Mouse (Mus musculus) embryonic fibroblast, embryonic 13.5 days (primary cell): ENCODE data around the gene Aldoart2. TPM values are rescaled to one million over a fixed set of nuclear protein-coding genes. Genes with fewer than 3 reads are reported as not detected.

ENCODE experiments used
- H3K27ac ChIP-seq: 2 replicates; pipeline ENCODE4 v1.5.1; 2012; ENCODE audit warnings: low read length, control low read depth, inconsistent platforms; ENCODE audit not compliant: insufficient read depth
- H3K4me1 ChIP-seq: 2 replicates; pipeline ENCODE4 v1.6.1; 2011; ENCODE audit warnings: low read length; ENCODE audit not compliant: control insufficient read depth, insufficient read depth
- H3K4me3 ChIP-seq: 2 replicates; pipeline ENCODE4 v1.5.1; 2011; ENCODE audit warnings: mild to moderate bottlenecking, control low read depth, low read length; ENCODE audit not compliant: insufficient read depth
- CTCF ChIP-seq: IDR thresholded peaks from 2 replicates; pipeline ENCODE4 v1.5.1; 2011; ENCODE audit warnings: mild to moderate bottlenecking, control low read depth, low read length, moderate library complexity, borderline replicate concordance; ENCODE audit not compliant: insufficient read depth
- POLR2A ChIP-seq: IDR thresholded peaks from 2 replicates; pipeline ENCODE4 v1.6.1; 2011; ENCODE audit warnings: low read depth, mild to moderate bottlenecking, control low read depth, low read length, moderate library complexity
- polyA plus RNA-seq: library from polyadenylated mRNA; stranded (reverse); fragments of >200 nt; gene quantifications from 2 replicates; pipeline ENCODE4 v1.2.4, GENCODE M21; 2011; ENCODE audit warnings: low read depth; ENCODE audit not compliant: missing spikeins, insufficient read length

Gene Aldoart2
- polyA plus RNA-seq, 1 experiment, result 0.33 TPM

GRCm38 (mm10) chr12:55559184-55559855, 5.7 kb upstream of the Aldoart2 start:
- Histone ChIP-seq H3K27ac (no peak overlapping the region), H3K4me3 (no peak overlapping the region), H3K4me1 (no peaks in the 10 kb centered on the region; the same call in 1 of the 2 replicates)
- TF ChIP-seq CTCF (no peak), POLR2A (no peak)

- Histone ChIP-seq H3K4me3 (peak overlapping the region; percentile 35), H3K27ac (no peak overlapping the region), H3K4me1 (no peaks in the 10 kb centered on the region; the same call in 1 of the 2 replicates)
- TF ChIP-seq CTCF (no peak), POLR2A (no peak)
Observed at GRCm38 (mm10) chr12:55560025-55560690, 4.9 kb upstream of the Aldoart2 start.

- H3K4me1 ChIP-seq, result no peaks in the 10 kb centered on the region; the same call in 1 of the 2 replicates
- no peak overlapping the region for H3K4me3 ChIP-seq
- H3K27ac ChIP-seq, result no peak overlapping the region
- TF ChIP-seq POLR2A, result no peak
- TF ChIP-seq CTCF, result no peak
Observed at GRCm38 (mm10) chr12:55563742-55564141, 1.3 kb upstream of the Aldoart2 start.

GRCm38 (mm10) chr12:55564187-55564963, 664 bp upstream of the Aldoart2 start:
- Histone ChIP-seq H3K27ac (no peak overlapping the region), H3K4me3 (no peak overlapping the region), H3K4me1 (no peaks in the 10 kb centered on the region; the same call in 1 of the 2 replicates)
- TF ChIP-seq CTCF, result no peak
- TF ChIP-seq POLR2A, result no peak

- Histone ChIP-seq H3K4me1 (no peaks in the 10 kb centered on the region; the same call in 1 of the 2 replicates), H3K27ac (no peak overlapping the region), H3K4me3 (no peak overlapping the region)
- TF ChIP-seq POLR2A (no peak), CTCF (no peak)
Observed at GRCm38 (mm10) chr12:55565867-55566266, 828 bp downstream of the Aldoart2 start.

GRCm38 (mm10) chr12:55566837-55567236, 1.8 kb downstream of the Aldoart2 start:
- H3K4me1 ChIP-seq, result no peaks in the 10 kb centered on the region; the same call in 1 of the 2 replicates
- no peak overlapping the region for H3K27ac ChIP-seq
- no peak overlapping the region for H3K4me3 ChIP-seq
- TF ChIP-seq POLR2A (no peak), CTCF (no peak)

GRCm38 (mm10) chr12:55568466-55568865, 3.4 kb downstream of the Aldoart2 start:
- Histone ChIP-seq H3K4me3 (no peak overlapping the region), H3K27ac (no peak overlapping the region)
- no peak for TF ChIP-seq CTCF
- TF ChIP-seq POLR2A, result no peak

GRCm38 (mm10) chr12:55569676-55570075, 4.6 kb downstream of the Aldoart2 start:
- no peak overlapping the region for H3K4me3 ChIP-seq
- no peaks in the 10 kb centered on the region for H3K4me1 ChIP-seq
- TF ChIP-seq CTCF (no peak), POLR2A (no peak)
- H3K27ac ChIP-seq, result no peak overlapping the region

More at GRCm38 (mm10) chr12:55568466-55568865, 3.4 kb downstream of the Aldoart2 start:
- no peaks in the 10 kb centered on the region; the same call in 1 of the 2 replicates for H3K4me1 ChIP-seq

GRCm38 (mm10) chr12:55570646-55571045, 5.6 kb downstream of the Aldoart2 start:
- no peaks in the 10 kb centered on the region for H3K4me1 ChIP-seq
- H3K4me3 ChIP-seq, result no peak overlapping the region
- TF ChIP-seq POLR2A (no peak), CTCF (no peak)
- no peak overlapping the region for H3K27ac ChIP-seq

- Histone ChIP-seq H3K27ac (no peak overlapping the region), H3K4me3 (no peak overlapping the region), H3K4me1 (no peaks in the 10 kb centered on the region)
- TF ChIP-seq POLR2A (no peak), CTCF (no peak)
Observed at GRCm38 (mm10) chr12:55571181-55571580, 6.1 kb downstream of the Aldoart2 start.
